Mouse (Mus musculus): ENCODE measurements at regions not wholly inside any gene's neighbourhood (a gene's known extent, or its start where the extent isn't known, plus 50 kb on each side); places are given as distances from the start of the nearest gene placed in this dataset.

DNA sequence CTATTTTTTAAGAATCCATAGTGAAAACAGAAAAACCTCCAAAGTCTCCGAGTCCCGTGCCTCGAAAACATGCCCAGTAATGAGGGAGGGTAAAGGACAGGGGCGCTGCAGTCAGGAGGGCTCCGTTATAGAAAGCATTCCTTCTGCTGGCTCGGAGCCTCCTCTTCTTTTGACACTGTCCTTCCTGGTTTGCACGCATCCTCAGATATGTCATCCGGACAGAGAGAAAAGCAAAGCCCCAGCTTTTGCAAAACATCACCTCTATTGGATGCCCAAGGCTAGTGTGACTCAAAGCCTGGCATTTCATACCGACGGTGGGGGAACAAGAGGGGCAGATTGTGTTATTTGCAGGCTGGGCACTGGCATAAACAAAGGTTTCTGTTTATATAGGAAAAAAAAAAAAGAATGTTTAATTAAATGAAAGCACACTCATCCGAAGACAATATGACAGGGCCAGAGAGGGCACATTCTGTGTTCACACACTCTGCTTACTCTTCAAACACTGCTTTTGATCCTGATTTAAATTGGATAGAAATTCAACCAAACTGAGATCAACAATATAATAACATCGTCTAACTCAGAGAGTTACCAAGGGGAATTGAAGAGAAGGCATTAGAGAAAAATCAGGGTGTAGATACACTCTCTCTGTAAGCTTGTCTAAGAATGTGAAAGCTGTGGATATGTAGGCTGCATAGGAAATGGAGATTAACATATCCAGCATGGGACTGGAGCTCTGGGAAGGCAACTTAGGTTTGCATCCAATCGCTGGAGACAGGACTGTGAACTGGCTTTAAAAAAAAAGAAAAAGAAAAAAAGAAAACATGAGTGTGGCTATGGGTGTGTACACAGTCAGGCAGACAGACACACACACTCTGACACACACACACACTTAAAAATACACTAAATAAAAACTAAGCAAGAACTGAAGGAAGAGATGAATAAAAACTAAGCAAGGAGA, 688.7 kb upstream of the Ptbp2 start:
- Histone ChIP-seq H3K4me1 (ENCODE audit: control insufficient read depth, insufficient read depth, low read length) (no peaks in the 10 kb centered on the region), H3K9ac (replicated peaks; ENCODE audit: low read depth, low read length) (no peak overlapping the region), H3K27me3 (ENCODE audit: control insufficient read depth, insufficient read depth, low read length) (no peaks in the 10 kb centered on the region), H3K27ac (ENCODE audit: low read depth, low read length) (no peak overlapping the region), H3K9me3 (ENCODE audit: control insufficient read depth, low read length) (no peaks in the 10 kb centered on the region), H3K4me2 (ENCODE audit: low read depth, low read length) (no peak overlapping the region), H3K36me3 (ENCODE audit: control insufficient read depth, insufficient read depth, low read length) (no peaks in the 10 kb centered on the region), H3K4me3 (ENCODE audit: low read depth, low read length) (no peak overlapping the region)
- peak; percentile 46; the same call in 1 of the 2 replicates for ATAC-seq (ENCODE audit: low read depth)
- 66% methylated on average over 13 of the region's 13 CpGs for WGBS

DNA sequence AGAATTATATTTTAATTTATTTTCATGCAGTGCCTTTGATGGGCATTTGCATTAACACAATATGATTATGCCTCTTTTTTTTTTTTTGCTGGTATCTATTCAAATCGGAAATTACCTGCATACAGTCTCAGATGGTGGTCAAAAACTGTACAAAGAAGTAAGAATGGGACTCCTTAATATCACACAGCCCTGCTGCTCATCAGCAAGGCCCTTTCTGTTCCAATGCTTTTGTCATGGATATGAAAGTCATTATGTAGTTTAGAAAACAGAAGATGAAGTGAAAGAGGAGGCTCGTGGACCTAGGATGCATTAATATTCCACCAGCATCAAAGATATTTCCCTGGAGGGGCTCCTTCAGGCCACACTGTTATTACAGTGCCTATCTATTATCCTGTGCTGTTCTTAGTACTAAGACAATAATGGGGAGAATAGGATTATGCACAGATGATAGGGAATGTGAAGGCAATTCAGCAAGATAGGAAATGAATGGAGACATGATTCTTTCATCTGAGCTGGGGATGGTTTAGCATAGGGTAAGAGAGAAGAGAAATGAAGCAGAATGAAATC, 687.7 kb upstream of the Ptbp2 start:
- WGBS: 36% methylated on average over 2 of the region's 2 CpGs

DNA sequence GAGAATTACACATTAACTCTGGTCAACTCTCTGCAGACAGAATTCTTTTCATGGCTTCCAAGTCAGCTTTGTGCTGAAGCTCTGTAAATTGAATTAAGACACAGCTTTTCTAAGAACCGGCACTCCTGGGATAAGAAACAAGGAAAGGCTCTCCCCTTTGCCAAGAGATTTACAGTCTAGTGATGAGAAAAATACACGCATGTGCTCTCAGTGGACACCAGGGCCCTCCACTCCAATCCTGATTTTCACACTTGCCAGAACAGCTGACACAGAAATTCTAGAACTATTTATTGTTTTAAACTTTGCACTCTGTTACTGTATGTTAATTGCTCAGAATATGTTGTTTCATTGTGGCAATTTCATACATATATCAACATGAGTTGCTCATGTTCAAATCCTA, 684.6 kb upstream of the Ptbp2 start:
- Histone ChIP-seq H3K36me3 (ENCODE audit: control insufficient read depth, insufficient read depth, low read length) (no peaks in the 10 kb centered on the region), H3K4me3 (ENCODE audit: low read depth, low read length) (no peak overlapping the region), H3K27me3 (ENCODE audit: control insufficient read depth, insufficient read depth, low read length) (no peaks in the 10 kb centered on the region), H3K4me1 (ENCODE audit: control insufficient read depth, insufficient read depth, low read length) (no peaks in the 10 kb centered on the region), H3K9ac (replicated peaks; ENCODE audit: low read depth, low read length) (no peak overlapping the region), H3K9me3 (ENCODE audit: control insufficient read depth, low read length) (no peaks in the 10 kb centered on the region), H3K27ac (ENCODE audit: low read depth, low read length) (no peak overlapping the region), H3K4me2 (ENCODE audit: low read depth, low read length) (no peak overlapping the region)
- no peak for ATAC-seq (ENCODE audit: low read depth)
- 71% methylated on average over 2 of the region's 2 CpGs for WGBS

More for the DNA sequence above, 687.7 kb upstream of the Ptbp2 start:
- H3K4me1 ChIP-seq (ENCODE audit: control insufficient read depth, insufficient read depth, low read length): no peaks in the 10 kb centered on the region
- no peak overlapping the region for H3K9ac ChIP-seq (replicated peaks; ENCODE audit: low read depth, low read length)
- no peak overlapping the region for H3K4me3 ChIP-seq (ENCODE audit: low read depth, low read length)
- no peak for ATAC-seq (ENCODE audit: low read depth)
- H3K4me2 ChIP-seq (ENCODE audit: low read depth, low read length): no peak overlapping the region
- no peak overlapping the region for H3K27ac ChIP-seq (ENCODE audit: low read depth, low read length)
- H3K27me3 ChIP-seq (ENCODE audit: control insufficient read depth, insufficient read depth, low read length): no peaks in the 10 kb centered on the region
- no peaks in the 10 kb centered on the region for H3K36me3 ChIP-seq (ENCODE audit: control insufficient read depth, insufficient read depth, low read length)
- no peaks in the 10 kb centered on the region for H3K9me3 ChIP-seq (ENCODE audit: control insufficient read depth, low read length)

DNA sequence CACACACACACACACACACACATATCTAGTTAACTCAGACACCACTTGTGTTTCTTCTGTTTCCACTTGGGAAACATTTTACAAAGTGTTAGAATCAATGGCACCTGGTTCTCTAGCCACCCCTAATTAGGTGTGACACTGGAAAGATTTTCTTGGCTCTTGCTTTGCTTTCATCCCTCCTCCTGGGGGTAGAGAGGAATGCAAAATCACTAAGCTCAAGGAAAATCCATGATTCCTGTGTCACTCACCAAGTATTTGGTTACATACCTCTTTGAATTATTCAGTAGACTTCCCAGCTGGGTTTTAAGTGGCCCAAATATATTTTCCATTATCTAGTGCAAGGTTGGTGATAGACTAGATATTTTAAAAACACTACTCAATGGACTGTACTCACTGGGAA, 676.5 kb upstream of the Ptbp2 start:
- Histone ChIP-seq H3K4me2 (ENCODE audit: low read depth, low read length) (no peak overlapping the region), H3K4me1 (ENCODE audit: control insufficient read depth, insufficient read depth, low read length) (no peaks in the 10 kb centered on the region), H3K27me3 (ENCODE audit: control insufficient read depth, insufficient read depth, low read length) (no peaks in the 10 kb centered on the region), H3K4me3 (ENCODE audit: low read depth, low read length) (no peak overlapping the region), H3K9me3 (ENCODE audit: control insufficient read depth, low read length) (no peaks in the 10 kb centered on the region), H3K9ac (replicated peaks; ENCODE audit: low read depth, low read length) (no peak overlapping the region), H3K36me3 (ENCODE audit: control insufficient read depth, insufficient read depth, low read length) (no peaks in the 10 kb centered on the region), H3K27ac (ENCODE audit: low read depth, low read length) (no peak overlapping the region)
- no peak for ATAC-seq (ENCODE audit: low read depth)

DNA sequence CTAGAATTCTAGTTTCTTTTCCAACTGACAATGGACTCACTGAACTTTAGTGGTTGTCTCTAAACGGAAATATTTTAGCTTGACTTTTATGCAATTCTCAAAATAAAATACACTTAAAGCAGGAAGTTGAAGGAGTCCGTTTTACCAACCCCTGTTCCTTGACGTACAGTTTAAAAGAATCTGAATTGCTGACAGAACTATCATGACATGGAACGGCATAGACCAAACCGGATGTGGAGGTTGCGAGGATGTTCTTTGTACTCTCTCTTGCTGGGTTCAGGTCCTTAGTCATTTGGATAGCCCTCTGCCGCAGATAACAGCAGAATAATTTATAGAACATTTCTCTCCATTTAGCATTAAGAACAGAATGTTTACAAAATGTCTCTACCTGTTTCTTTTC, 673.6 kb upstream of the Ptbp2 start:
- no peak overlapping the region for H3K27ac ChIP-seq (ENCODE audit: low read depth, low read length)
- no peak overlapping the region for H3K4me2 ChIP-seq (ENCODE audit: low read depth, low read length)
- no peak overlapping the region for H3K9ac ChIP-seq (replicated peaks; ENCODE audit: low read depth, low read length)
- no peaks in the 10 kb centered on the region for H3K4me1 ChIP-seq (ENCODE audit: control insufficient read depth, insufficient read depth, low read length)
- H3K4me3 ChIP-seq (ENCODE audit: low read depth, low read length): no peak overlapping the region
- no peaks in the 10 kb centered on the region for H3K36me3 ChIP-seq (ENCODE audit: control insufficient read depth, insufficient read depth, low read length)
- no peaks in the 10 kb centered on the region for H3K9me3 ChIP-seq (ENCODE audit: control insufficient read depth, low read length)
- H3K27me3 ChIP-seq (ENCODE audit: control insufficient read depth, insufficient read depth, low read length): no peaks in the 10 kb centered on the region
- ATAC-seq (ENCODE audit: low read depth): no peak
- WGBS: 93% methylated on average over 7 of the region's 7 CpGs

DNA sequence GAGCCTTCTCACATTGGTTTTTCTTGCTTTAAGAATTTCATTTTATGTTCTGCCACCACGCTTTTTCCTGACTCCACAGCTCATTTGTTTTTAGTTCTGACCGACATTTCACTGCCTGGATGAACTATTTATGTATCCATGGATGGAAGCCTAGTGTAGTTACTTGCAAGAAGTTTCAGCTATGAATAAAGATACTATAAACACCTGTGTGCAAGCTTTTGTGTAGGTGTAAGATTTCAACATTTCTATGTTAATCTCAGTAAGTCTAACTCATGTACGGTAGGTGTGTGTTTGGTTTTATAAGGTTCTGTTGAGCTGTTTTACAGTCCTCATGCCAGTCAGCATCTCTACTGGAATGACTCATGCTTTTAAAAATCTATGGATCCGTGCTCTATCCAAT, 656.9 kb upstream of the Ptbp2 start:
- Histone ChIP-seq H3K4me3 (ENCODE audit: low read depth, low read length) (no peak overlapping the region), H3K9me3 (ENCODE audit: control insufficient read depth, low read length) (no peaks in the 10 kb centered on the region), H3K36me3 (ENCODE audit: control insufficient read depth, insufficient read depth, low read length) (no peaks in the 10 kb centered on the region), H3K4me1 (ENCODE audit: control insufficient read depth, insufficient read depth, low read length) (no peaks in the 10 kb centered on the region), H3K27ac (ENCODE audit: low read depth, low read length) (no peak overlapping the region), H3K4me2 (ENCODE audit: low read depth, low read length) (no peak overlapping the region), H3K27me3 (ENCODE audit: control insufficient read depth, insufficient read depth, low read length) (no peaks in the 10 kb centered on the region), H3K9ac (replicated peaks; ENCODE audit: low read depth, low read length) (no peak overlapping the region)
- no peak for ATAC-seq (ENCODE audit: low read depth)
- 81% methylated on average over 4 of the region's 4 CpGs for WGBS

DNA sequence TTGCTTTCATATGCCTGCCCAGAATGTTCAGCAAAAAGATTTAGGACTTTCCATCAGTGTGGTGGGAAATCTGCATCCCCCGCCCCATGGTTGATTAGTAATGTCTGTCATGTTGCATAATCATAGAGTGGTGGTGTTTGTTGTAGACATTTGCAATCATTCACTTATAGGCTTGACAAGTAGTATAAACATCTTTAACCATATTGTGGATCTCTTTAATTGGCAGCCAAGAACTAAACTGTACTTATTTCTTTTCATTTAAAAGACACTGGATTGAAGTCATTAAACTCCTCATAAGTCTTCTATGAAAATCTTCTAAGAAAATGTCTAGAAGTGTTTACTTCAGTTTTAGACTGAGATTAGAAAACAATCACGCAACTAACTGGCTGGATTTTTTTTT, 646.0 kb upstream of the Ptbp2 start:
- no peak for ATAC-seq (ENCODE audit: low read depth)
- Histone ChIP-seq H3K27me3 (ENCODE audit: control insufficient read depth, insufficient read depth, low read length) (no peaks in the 10 kb centered on the region), H3K9ac (replicated peaks; ENCODE audit: low read depth, low read length) (no peak overlapping the region), H3K4me3 (ENCODE audit: low read depth, low read length) (no peak overlapping the region), H3K4me2 (ENCODE audit: low read depth, low read length) (no peak overlapping the region), H3K36me3 (ENCODE audit: control insufficient read depth, insufficient read depth, low read length) (no peaks in the 10 kb centered on the region), H3K27ac (ENCODE audit: low read depth, low read length) (no peak overlapping the region), H3K4me1 (ENCODE audit: control insufficient read depth, insufficient read depth, low read length) (no peaks in the 10 kb centered on the region), H3K9me3 (ENCODE audit: control insufficient read depth, low read length) (no peaks in the 10 kb centered on the region)
- 91% methylated on average over 2 of the region's 2 CpGs for WGBS

DNA sequence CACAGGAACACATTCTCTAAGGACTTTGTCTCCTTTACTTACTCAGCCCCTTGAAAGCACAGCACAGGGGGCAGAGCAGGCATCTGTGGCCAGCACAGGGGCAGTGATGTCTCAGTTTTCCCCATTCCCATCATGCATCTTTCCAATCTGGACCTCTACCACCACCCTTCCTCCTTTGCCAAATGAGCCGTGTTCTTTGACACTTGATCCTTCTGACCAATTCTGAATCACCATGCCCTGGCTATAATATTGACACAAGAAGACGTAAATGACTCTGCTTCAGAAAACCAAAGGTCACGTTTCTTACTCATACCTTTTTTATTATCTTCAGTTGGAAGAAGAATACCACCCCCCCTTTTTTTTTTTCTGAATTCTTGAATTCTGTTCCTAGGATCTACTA, 632.4 kb upstream of the Ptbp2 start:
- H3K27me3 ChIP-seq (ENCODE audit: control insufficient read depth, insufficient read depth, low read length): no peaks in the 10 kb centered on the region
- no peaks in the 10 kb centered on the region for H3K9me3 ChIP-seq (ENCODE audit: control insufficient read depth, low read length)
- no peak overlapping the region for H3K9ac ChIP-seq (replicated peaks; ENCODE audit: low read depth, low read length)
- no peak for ATAC-seq (ENCODE audit: low read depth)
- no peaks in the 10 kb centered on the region for H3K36me3 ChIP-seq (ENCODE audit: control insufficient read depth, insufficient read depth, low read length)
- no peaks in the 10 kb centered on the region for H3K4me1 ChIP-seq (ENCODE audit: control insufficient read depth, insufficient read depth, low read length)
- H3K27ac ChIP-seq (ENCODE audit: low read depth, low read length): no peak overlapping the region
- WGBS: 88% methylated on average over 3 of the region's 3 CpGs
- no peak overlapping the region for H3K4me3 ChIP-seq (ENCODE audit: low read depth, low read length)
- no peak overlapping the region for H3K4me2 ChIP-seq (ENCODE audit: low read depth, low read length)

DNA sequence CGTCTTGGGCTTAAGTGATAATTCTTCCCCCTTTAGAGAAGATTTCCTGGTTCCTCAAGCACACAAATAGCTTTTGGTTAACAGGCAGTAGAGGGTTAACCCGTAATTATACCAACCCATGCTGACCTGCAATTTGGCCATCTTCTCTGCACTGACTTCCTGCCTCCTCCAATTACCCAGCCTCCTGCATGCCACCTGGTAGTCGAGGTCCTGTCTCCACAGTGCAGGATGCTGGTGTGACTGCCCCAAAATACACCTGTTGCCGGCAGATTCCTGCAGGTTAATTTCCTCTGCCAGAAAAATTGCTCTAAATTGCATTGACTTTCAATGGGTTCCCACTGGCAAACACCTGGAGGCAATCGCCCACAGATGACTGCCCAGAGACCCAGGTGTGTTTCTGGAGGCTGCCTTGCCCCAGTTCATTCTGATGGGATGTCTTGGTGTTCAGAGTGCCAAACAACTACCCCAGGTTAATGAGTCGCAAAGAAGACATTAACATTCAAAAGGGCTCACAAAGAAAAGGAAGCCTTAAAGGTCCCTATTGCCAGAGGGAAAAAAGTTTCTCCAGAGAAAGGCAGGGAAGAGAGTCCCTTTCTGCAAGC, 591.5 kb upstream of the Ptbp2 start:
- no peak overlapping the region for H3K27ac ChIP-seq (ENCODE audit: low read depth, low read length)
- 27% methylated on average over 6 of the region's 6 CpGs for WGBS
- no peak overlapping the region for H3K9ac ChIP-seq (replicated peaks; ENCODE audit: low read depth, low read length)
- no peak overlapping the region for H3K4me3 ChIP-seq (ENCODE audit: low read depth, low read length)
- H3K27me3 ChIP-seq (ENCODE audit: control insufficient read depth, insufficient read depth, low read length): no peaks in the 10 kb centered on the region
- H3K9me3 ChIP-seq (ENCODE audit: control insufficient read depth, low read length): no peaks in the 10 kb centered on the region
- no peaks in the 10 kb centered on the region for H3K4me1 ChIP-seq (ENCODE audit: control insufficient read depth, insufficient read depth, low read length)
- no peaks in the 10 kb centered on the region for H3K36me3 ChIP-seq (ENCODE audit: control insufficient read depth, insufficient read depth, low read length)
- no peak for ATAC-seq (ENCODE audit: low read depth)
- no peak overlapping the region for H3K4me2 ChIP-seq (ENCODE audit: low read depth, low read length)
